Mouse (Mus musculus): ENCODE data around the gene Pten.

DNA sequence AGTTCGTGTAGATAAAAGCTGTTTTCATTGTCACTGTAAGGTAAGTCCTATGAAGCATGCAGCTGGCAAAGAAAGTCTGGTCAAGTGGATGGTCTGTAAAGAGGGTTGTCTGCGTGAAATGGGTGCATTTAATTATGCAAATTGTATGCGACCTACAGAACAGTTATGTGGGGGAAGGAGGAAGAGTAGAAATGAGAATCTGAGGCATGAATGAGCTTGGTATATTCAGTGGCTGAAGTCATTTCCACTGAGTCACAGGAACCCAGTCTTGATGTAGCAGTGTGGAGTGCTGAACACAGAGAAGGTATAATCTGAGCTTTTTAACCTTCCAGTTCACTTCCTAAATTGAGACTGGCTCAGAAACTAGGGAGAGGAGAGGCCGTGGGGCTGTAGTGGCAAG, 61.5 kb downstream of the Pten start:
- TF ChIP-seq CTCF (IDR thresholded peaks at IDR 0.05; ENCODE audit: extremely low read depth, insufficient read length, insufficient replicate concordance, low read depth, low read length) (no peak), POLR2A (IDR thresholded peaks at IDR 0.05; ENCODE audit: low read depth, low read length) (no peak)

All from small intestine, adult 2 months (tissue).